Mouse (Mus musculus) cerebral cortex, adult 2 months (tissue): ENCODE measurements around the gene Ddhd1.

Experiments used
- WGBS: fragments of 180-500 bp; shearing (Covaris S2); methylation state at CpG from one replicate; pipeline ENCODE4 v1.1.7; 2018; 5-methylcytosine and 5-hydroxymethylcytosine counted together

Ddhd1 gene

DNA sequence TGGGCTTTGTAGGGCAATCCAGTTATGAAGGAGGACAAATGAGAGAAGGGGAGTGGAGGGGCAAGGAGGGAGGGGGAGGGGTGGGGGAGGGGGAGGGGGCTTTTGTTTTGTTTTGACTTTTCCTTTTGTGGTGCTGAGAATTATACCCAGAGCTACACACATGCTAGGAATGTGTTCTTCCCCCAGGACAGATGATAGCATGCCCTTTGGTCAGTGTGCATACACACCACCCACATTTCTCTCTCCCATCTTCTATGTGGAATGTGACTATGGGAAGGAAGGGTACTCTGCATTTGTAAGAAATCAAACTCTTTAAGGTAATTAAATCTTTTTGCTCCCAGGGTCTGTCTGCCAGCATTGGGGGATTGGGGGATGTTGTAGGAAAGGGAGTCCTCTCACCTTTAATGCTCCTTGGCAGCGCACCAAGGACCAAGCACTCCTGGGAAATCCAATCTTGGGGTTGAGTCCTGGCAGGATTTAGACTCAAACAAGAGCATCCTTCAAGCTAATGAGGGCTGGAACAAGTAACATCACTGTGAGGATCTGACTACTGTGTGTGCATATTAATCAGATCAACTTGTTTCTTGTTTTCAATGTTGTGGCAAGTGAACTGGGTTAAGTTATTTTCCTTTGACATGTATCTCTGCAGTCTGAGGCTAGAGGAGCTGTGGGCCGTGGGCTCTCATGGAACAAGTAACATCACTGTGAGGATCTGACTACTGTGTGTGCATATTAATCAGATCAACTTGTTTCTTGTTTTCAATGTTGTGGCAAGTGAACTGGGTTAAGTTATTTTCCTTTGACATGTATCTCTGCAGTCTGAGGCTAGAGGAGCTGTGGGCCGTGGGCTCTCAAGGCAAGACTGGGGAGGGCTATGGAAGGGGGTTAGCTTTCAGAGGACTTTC is 76.8 kb downstream of the Ddhd1 start:
- WGBS, result 55% methylated on average over 3 of the region's 3 CpGs

DNA sequence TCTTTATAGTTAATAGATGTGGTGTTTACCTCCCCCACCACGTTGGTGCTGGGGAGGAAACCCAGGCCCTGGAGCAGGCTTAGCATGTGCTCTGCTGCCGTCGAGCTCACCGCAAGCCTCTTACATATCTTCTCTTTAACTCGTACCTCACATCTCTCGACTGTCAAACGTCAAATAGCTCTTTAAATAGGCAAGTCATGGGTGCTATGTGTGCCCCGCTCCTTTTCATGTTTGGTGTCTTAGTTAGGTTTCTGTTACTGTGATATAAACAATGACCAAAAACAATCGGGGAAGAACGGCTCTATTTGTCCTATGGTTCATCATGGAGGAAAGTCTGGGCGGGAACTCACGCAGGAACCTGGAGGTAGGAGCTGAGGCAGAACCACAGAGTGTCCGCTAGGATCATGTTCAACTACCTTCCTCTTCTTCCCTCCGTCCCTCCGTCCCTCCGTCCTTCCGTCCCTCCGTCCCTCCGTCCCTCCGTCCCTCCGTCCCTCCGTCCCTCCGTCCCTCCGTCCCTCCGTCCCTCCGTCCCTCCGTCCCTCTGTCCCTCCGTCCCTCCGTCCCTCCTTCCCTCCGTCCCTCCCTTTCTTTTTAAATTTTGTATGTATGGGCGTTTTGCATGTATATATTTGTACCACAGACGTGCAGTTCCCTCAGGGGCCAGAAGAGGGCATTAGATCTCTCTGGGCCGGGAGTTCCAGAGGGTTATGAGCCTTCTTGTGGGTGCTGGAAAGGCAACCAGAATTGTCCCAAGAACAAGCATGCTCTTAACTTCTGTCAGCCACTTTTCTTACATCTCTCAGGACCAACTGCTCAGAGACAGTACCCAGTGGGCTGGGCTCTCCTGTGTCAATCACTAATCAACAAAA is 91.6 kb downstream of the Ddhd1 start:
- WGBS, result 24% methylated on average over 33 of the region's 33 CpGs

DNA sequence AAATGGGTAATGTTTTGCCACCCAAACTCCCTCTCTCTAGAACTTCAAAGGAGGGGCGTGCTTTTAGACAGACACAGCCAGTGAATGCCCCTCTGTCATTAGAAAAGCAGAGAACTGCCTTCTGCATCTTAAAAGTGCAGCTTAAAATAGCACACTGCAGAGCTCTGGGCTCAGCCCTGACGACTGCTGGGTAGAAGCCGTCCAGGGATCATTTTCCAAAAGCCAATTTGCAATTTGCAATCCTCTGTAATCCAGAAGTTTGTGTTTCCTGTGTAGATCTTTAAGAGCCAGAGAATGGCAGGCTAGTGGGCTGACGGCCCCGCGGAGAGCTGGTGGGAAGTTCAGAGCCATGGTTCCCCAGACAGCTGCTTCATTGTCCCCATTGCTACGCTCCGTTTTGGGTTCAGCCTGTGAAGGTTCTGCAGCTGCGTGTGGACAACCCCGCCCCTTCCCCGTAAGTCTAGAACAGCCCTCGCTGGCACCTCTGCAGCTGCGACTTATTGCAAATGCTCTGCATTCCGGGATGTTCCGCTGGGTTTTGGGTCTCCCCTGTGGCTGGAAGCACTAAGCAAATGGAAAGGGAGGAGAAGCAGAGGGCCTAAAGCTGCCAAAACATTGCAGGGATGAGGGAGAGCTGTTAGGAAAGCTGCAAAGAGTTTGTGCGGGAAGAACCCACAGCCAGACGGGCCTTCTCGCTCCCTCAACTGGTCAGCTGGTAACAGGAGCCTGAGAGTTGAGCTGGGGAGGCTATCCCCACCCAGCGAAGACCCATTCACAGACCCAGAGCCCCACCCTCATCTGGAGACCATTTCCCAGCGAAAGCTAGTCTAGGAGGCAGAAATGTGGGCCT is 92.5 kb downstream of the Ddhd1 start:
- WGBS, result 7% methylated on average over 20 of the region's 20 CpGs

GRCm38 (mm10) chr14:45563577-45563976 is 94.4 kb downstream of the Ddhd1 start:
- WGBS, result 88% methylated on average over 1 of the region's 1 CpGs

DNA sequence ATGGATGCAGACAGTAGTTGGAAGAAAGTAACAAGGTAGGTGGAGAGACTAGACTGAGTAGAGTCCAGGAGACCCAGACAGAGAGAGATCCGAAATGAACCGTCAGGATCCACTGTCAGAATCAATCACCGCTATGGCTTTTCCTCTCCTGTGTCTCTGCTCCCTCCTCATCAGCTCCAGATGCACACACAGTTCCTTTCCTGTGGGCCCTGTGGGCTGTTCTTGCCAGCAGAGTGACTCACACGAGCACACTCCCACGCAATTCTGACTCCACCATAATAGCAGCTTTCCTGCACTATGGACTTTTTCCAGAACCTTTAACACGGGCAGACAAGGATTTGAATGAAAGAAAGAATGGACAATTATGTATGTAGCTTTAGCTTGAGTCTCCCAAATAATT is 96.3 kb downstream of the Ddhd1 start:
- WGBS, result 31% methylated on average over 6 of the region's 6 CpGs

DNA sequence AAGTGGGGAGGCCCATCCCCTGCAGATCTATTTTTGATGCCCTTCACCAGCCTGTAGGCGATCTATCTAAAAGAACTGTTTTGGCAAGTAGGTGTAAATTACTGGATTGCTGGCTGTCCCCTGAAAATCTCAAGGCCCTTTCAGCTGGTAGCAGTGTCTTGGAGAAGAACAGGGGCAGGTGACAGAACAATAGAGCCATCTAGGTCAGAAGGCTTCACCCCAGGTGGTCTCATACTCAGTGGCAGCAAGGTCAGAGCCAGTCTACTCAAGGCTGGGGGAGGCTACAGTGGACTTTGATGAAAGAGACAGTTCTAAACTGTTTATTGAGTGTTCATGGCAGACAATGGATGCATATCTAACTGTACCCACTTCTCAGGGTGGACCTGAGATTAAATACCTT is 98.9 kb downstream of the Ddhd1 start:
- WGBS, result 38% methylated on average over 1 of the region's 1 CpGs

DNA sequence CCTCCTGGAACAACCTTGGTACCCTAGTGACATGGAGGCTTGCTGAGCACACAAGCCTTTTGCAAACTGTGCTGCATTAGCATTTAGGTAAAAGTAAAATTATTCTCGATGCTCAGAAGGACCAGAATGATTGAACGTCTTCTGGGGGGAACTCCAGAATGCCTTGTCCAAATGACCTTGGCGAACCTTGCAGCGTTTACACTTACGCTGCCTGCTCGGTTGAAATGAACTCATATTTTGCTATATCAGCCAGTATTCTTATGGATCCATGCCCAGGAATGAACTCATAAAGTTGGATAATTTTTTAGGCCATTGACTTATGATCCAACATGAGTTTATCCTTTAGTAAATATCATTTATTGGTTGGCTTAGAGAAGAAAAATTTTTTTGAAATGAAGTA is 103.6 kb downstream of the Ddhd1 start:
- WGBS, result 90% methylated on average over 6 of the region's 6 CpGs

DNA sequence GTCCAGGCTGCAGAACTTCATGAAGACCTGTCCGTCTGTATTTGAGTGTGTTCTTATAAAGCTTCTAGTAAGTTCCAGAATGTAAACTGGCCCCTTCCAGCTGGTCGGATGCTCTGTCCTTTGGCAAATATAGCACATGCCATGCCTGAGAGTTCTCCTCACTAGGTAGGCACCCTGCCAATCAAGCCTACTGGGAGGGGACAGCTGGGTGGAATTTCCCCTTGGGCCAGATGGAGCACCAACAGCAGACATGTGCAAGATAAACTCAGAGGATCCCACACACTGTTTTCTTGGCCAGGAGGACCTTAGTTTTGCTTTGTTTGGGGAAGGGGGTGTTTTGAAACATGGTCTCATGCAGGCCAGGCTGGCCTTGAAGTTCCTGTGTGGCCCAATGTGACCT is 104.1 kb downstream of the Ddhd1 start:
- 35% methylated on average over 2 of the region's 2 CpGs for WGBS

DNA sequence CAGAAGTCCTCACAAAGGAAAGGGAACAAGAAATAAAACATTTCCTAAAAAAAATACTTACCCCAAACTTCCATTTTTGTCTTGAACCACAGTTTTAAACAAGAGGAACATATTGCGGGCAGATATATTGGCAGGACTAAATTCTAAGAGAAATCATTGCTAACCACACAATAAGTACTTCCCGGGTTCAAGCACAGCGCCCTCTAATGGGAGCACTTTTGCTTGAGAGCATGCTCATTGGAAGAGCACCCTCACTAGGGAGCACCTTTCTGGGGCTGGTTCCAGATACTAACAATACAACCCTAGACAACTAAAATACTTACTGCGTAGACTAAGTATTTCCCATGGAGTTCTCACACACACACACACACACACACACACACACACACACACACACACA is 105.5 kb downstream of the Ddhd1 start:
- 63% methylated on average over 4 of the region's 4 CpGs for WGBS

DNA sequence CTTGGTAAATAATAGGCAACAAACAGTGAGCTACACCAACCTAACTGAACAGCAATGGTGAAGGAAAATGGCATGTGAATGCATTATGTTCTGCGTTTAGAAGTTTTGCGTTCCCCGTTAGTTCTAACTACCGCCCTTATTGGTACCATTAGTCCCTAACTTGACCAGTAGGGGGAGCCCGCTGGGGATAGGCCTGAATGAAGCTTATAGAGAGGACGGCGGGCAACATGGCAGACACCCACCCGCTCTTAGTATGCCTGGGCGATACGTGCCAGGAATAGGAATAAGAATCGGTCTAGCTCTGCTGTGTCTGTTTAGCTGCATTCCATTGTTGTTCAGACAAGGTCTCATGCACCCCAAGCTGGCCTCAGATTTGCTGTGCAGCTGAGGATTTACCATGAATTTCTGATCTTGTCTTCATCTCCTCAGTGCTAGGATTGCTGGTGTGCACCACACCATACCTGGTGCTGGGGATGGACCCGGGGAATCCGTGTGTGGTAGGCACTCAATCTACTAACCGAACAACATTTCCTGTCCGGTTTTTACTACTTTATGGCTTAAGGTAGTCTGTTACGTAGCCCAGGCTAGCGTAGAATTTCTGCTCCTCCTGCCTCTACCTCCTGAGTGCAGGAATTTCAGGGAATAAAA is 106.7 kb downstream of the Ddhd1 start:
- WGBS, result 53% methylated on average over 17 of the region's 17 CpGs

DNA sequence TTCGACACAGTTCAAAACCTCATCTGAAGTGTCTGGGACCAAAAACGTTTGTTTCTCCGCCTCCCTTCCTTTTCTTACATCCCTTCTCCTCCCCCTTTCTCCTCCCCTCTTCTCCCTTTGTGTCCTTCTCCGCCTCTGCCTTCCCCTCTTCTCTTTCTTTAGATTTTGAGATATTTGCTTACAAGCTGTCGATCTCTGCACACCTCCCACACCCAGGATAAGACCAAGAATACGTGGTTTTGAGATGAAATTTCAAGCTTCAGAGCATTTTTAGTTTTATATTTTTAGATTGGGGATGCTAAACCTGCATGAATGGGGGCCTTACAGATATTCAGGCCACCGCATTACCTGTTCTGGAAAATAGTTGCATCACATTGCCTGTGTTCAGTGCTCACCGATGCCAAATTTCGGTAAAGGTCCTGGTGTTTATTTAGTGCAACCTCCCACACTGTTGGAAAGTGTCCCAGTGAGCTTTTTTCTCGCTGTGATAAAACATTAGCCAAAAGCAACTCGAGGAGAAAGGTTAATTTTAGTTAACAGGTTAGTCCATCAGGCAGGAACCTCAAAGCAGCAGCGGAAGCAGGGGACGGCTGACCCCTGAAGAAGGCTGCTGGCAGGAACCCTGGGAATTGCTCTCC is 107.8 kb downstream of the Ddhd1 start:
- WGBS, result 37% methylated on average over 13 of the region's 13 CpGs

GRCm38 (mm10) chr14:45548118-45548517 is 109.8 kb downstream of the Ddhd1 start:
- 71% methylated on average over 3 of the region's 3 CpGs for WGBS

DNA sequence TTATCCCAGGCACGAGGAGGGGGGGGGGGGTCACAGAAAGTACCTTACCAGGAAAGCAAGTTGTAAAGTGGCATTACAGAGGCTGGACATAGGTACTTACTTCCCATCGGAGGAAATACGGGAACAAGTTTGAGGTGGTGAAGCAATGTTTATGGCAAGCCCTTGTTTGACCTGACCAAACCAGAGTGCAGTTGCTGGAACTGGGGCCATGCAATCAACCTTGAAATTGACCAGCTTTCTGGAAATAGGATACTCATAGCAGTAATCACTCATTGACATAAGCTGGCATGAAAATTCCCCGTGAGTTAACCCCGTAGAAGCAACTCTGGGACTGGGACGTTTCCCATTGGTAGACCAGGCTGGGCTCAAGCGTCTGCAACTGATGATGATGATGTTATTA is 113.0 kb downstream of the Ddhd1 start:
- WGBS, result 93% methylated on average over 7 of the region's 7 CpGs

DNA sequence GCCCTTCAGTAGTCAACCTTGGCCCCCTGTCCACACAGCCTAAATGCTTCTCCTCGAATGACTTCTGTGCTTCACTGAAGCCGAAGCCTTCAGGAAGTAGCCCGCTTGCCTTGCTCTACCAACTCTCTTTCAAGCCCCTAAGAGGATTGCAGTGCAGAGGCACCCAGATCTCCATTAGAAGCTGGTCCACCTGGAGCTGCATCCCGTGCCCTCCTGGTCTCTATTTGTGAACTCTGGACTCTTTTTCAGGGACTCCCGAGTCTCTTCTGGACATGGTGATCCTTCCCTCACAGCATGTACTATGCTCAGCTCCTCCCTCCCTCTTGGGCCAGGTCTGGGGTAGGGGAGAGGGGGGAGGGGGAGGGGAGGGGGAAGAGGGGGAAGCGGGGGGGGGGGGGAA is 113.9 kb downstream of the Ddhd1 start:
- WGBS, result 88% methylated on average over 5 of the region's 6 CpGs

GRCm38 (mm10) chr14:45539659-45540468 is 118.1 kb downstream of the Ddhd1 start:
- 17% methylated on average over 12 of the region's 12 CpGs for WGBS
